Mouse (Mus musculus): ENCODE results near the gene 4930469K13Rik.

DNA sequence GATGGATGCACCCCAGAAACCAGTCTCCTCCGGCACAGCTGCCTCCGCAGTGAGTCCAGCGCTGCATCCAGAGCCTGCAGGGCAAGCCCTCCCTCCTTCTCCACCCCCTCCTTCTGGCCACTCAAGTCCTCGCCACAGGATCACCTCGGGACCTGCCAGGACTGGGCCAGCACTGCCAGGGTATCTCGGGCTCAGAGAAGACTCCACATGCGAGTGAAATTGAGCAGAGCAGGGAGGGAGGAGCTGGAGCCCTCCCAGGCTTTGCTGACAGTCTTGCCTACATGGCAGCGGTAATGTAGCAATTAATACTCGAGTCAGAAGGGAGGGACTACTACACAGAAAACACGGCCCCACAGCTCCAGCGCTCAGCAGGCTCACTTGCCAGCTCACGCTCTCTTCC, 105.4 kb downstream of the 4930469K13Rik start, which contains the start of gene Kcnip1:
- TF ChIP-seq CTCF (IDR thresholded peaks at IDR 0.05), result no peak
- no peak for TF ChIP-seq EP300 (IDR thresholded peaks at IDR 0.05)
